Mouse (Mus musculus) c-Kit-positive CD71-negative TER-119-negative erythroid progenitor cells, embryonic 14.5 days (primary cell): ENCODE data around the gene Gm21094.
"Not testable (repeated sequence)": the region's sequence is repeated elsewhere in the genome, so short reads cannot be mapped to it uniquely, and the experiment has no call there.

Experiments used
- DNase-seq: peaks from one replicate; pipeline ENCODE4 v3.0.0-alpha.2; 2013; ENCODE audit warnings: low read depth

Gm21094 gene

GRCm38 (mm10) chrY:32620343-32620742 is at the start of gene Gm21094:
Gene Gm21094 (minus strand): TSS chrY:32620443.
- not testable (repeated sequence) for DNase-seq
